Mouse (Mus musculus) ES-E14 (cell line): Measurements from ENCODE around the gene Yes1. TPM values are rescaled to one million over a fixed set of nuclear protein-coding genes. Genes with fewer than 3 reads are reported as not detected.

ENCODE experiments used
- DNase-seq: peaks from one replicate; pipeline ENCODE4 v3.0.0-alpha.2; 2013; ENCODE audit warnings: low read depth, low spot score
- H3K27ac ChIP-seq: 2 replicates; pipeline ENCODE4 v1.5.1; 2012; ENCODE audit warnings: low read depth, mild to moderate bottlenecking, low read length, moderate library complexity, mixed read lengths; ENCODE audit not compliant: poor library complexity, insufficient read depth, severe bottlenecking
- H3K36me3 ChIP-seq: 2 replicates; pipeline ENCODE4 v1.6.1; 2012; ENCODE audit warnings: mild to moderate bottlenecking, low read length, moderate library complexity, mixed read lengths; ENCODE audit not compliant: control insufficient read depth, poor library complexity, insufficient read depth, severe bottlenecking
- H3K4me1 ChIP-seq, 2 experiments: fragments of 150-350 bp in 1 of 2; sonication (generic) in 1 of 2; 2 replicates each; pipeline ENCODE4 v1.6.1; 2012; ENCODE audit warnings: low read length in 2 of 2, mild to moderate bottlenecking in 1 of 2, mixed read lengths in 1 of 2; ENCODE audit not compliant: control insufficient read depth in 2 of 2, insufficient read depth in 2 of 2, poor library complexity in 1 of 2
- H3K4me3 ChIP-seq, 2 experiments: fragments of 150-350 bp in 1 of 2; sonication (generic) in 1 of 2; 2 replicates each; pipeline ENCODE4 v1.5.1; 2012; ENCODE audit warnings: low read length in 2 of 2, low read depth in 1 of 2, mild to moderate bottlenecking in 1 of 2, mixed read lengths in 1 of 2; ENCODE audit not compliant: insufficient read depth in 1 of 2, poor library complexity in 1 of 2, severe bottlenecking in 1 of 2
- H3K9ac ChIP-seq: 2 replicates; pipeline ENCODE4 v1.6.1; 2012; ENCODE audit warnings: low read depth, mild to moderate bottlenecking, low read length, mixed read lengths; ENCODE audit not compliant: poor library complexity, insufficient read depth, severe bottlenecking
- H3K9me3 ChIP-seq: fragments of 150-350 bp; sonication (generic); 2 replicates; pipeline ENCODE4 v1.6.1; 2012; ENCODE audit warnings: low read depth, mild to moderate bottlenecking, low read length; ENCODE audit not compliant: control insufficient read depth, insufficient read depth
- CHD2 ChIP-seq: IDR thresholded peaks from 2 replicates; pipeline ENCODE4 v1.6.1; 2014; ENCODE audit warnings: mild to moderate bottlenecking, low read depth, low read length, inconsistent platforms
- HCFC1 ChIP-seq: IDR thresholded peaks from 2 replicates; pipeline ENCODE4 v1.6.1; 2012; ENCODE audit warnings: low read length, inconsistent platforms, borderline replicate concordance; ENCODE audit not compliant: insufficient read depth
- MAFK ChIP-seq: IDR thresholded peaks from 2 replicates; pipeline ENCODE4 v1.6.1; 2014; ENCODE audit warnings: mild to moderate bottlenecking, low read depth, low read length, inconsistent platforms; ENCODE audit not compliant: insufficient read depth
- ZC3H11A ChIP-seq: IDR thresholded peaks from 2 replicates; pipeline ENCODE4 v1.6.1; 2012; ENCODE audit warnings: low read depth, mild to moderate bottlenecking, inconsistent platforms, low read length, borderline replicate concordance
- ZNF384 ChIP-seq: IDR thresholded peaks from 2 replicates; pipeline ENCODE4 v1.6.1; 2012; ENCODE audit warnings: low read depth, low read length, inconsistent platforms
- in situ Hi-C, 2 experiments: fragments of 600-800 bp; cut with MboI; formaldehyde crosslinking; loops; one replicate each; pipeline ENCODE4 v1.15.1; 2025; ENCODE audit warnings: low sequenced_read_pairs in 2 of 2, inconsistent platforms in 1 of 2; ENCODE audit not compliant: unreplicated experiment in 2 of 2
- total RNA-seq: library from RNA; depleted of rRNA; stranded (reverse); fragments of 300-350 nt; gene quantifications from 2 replicates; pipeline ENCODE4 v1.2.3, GENCODE M21; 2012

Gene Yes1
- total RNA-seq, 1 experiment = 84.7 TPM

DNA sequence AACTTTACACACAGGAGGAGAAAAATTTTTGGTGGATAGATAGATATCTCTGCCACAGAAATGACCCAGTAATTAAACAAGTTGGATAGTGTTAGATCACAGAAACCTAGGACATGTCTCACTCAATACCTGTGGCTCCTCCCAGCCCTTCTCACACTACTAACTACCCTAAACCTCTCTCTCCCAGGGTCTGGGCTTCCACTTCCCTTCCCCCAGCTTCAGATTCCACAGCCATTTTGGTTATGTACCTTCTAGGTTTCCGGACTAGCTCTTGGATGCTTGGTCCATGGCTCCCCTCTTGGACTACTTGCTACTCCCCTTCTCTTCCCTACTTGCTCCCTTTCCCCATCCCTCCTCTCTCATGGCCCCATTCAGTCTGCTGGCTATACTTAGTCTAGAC is 6.9 kb downstream of the Yes1 start:
- Histone ChIP-seq H3K4me3 (peak overlapping the region; percentile 0 to 62; a peak in 2 of 4 replicates), H3K9me3 (no peaks in the 10 kb centered on the region)
- in situ Hi-C loops = no loop called here

DNA sequence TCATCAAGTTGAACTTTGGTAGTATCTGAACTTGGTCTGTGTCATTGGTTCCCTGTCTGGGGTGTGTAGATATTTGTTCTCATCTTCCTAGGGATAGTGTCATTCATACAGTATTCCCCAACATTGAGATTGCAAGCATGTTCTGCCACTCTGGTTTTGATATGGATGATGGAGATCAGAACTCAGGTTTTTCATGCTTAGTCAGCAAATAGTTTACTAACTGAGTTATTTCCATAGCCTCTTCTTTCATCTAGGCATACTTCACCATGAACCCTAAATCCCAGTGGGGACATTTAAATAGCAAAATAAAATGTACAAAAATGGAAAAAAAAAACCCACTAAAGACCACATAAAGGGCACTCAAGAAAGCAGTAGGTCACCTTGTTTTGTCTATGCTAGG is 12.7 kb downstream of the Yes1 start:
- Histone ChIP-seq H3K9me3 (no peaks in the 10 kb centered on the region), H3K4me1 (peaks cover 0 to 3% of the 10 kb centered on the region in 2 experiments; a peak in 1 of 4 replicates), H3K9ac (no peak overlapping the region), H3K27ac (no peak overlapping the region), H3K36me3 (no peaks in the 10 kb centered on the region), H3K4me3 (no peak overlapping the region)
- in situ Hi-C loops = no loop called here
- TF ChIP-seq ZNF384 = no peak
- TF ChIP-seq MAFK = peak; percentile 82
- no peak for TF ChIP-seq HCFC1
- no peak for TF ChIP-seq CHD2
- DNase-seq = no peak

More for the DNA sequence above, 6.9 kb downstream of the Yes1 start:
- Histone ChIP-seq H3K27ac (peak overlapping the region; percentile 51; the same call in 1 of the 2 replicates), H3K36me3 (no peaks in the 10 kb centered on the region), H3K4me1 (peaks cover 0 to 8% of the 10 kb centered on the region in 2 experiments), H3K9ac (peak overlapping the region; percentile 38; the same call in 1 of the 2 replicates)
- TF ChIP-seq CHD2 (no peak), MAFK (no peak), ZNF384 (no peak), HCFC1 (no peak), ZC3H11A (no peak)
- no peak for DNase-seq

DNA sequence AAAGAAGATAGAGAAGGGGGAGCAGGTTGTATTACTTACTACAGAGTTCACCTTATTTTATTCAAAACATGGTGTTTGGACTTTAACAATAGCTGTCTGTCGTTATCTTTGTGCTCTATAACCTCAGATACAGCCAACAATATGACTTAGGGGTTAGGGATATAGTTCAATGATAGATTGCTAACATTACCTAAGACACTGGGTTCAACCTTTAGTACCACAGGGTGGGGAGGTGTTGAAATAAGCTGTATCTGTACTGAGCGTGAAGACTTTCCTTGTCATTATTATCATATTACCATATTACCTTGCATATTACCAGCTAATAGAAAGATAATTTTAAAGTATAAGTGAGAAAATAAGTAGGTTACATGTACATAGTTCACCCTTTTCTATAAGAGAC is 13.8 kb downstream of the Yes1 start:
- H3K4me1 ChIP-seq = no peaks in the 10 kb centered on the region
- H3K36me3 ChIP-seq = no peaks in the 10 kb centered on the region
- TF ChIP-seq MAFK (no peak), HCFC1 (no peak), ZC3H11A (no peak), CHD2 (no peak), ZNF384 (no peak)
- H3K9ac ChIP-seq = no peak overlapping the region
- in situ Hi-C loops = no loop called here
- no peak overlapping the region for H3K4me3 ChIP-seq
- no peak overlapping the region for H3K27ac ChIP-seq
- DNase-seq = no peak
- H3K9me3 ChIP-seq = no peaks in the 10 kb centered on the region

DNA sequence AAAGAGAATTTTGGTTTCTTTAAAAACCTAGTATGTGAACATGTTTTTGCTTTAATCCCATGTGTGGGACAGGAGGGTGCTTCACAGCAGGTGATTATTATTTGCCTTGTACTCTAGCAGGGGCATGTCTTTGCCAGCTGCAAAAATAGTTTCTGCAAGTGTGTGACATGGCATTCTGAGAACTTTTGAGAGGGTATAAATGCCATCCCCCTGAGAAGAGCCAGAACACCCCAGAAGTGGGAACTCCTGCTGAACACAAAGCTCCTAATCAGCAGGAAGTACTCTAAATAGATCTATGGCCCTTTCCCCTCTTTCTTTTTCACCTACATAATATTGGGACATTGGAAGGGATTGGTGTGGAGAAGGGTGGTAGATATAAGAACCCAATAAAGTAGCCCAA is 22.2 kb downstream of the Yes1 start:
- TF ChIP-seq MAFK (no peak), ZC3H11A (no peak), ZNF384 (no peak), HCFC1 (no peak), CHD2 (no peak)
- no peak for DNase-seq
- Histone ChIP-seq H3K36me3 (no peaks in the 10 kb centered on the region), H3K9me3 (no peaks in the 10 kb centered on the region), H3K4me3 (no peak overlapping the region), H3K4me1 (no peaks in the 10 kb centered on the region), H3K27ac (no peak overlapping the region), H3K9ac (no peak overlapping the region)
- in situ Hi-C loops = no loop called here

DNA sequence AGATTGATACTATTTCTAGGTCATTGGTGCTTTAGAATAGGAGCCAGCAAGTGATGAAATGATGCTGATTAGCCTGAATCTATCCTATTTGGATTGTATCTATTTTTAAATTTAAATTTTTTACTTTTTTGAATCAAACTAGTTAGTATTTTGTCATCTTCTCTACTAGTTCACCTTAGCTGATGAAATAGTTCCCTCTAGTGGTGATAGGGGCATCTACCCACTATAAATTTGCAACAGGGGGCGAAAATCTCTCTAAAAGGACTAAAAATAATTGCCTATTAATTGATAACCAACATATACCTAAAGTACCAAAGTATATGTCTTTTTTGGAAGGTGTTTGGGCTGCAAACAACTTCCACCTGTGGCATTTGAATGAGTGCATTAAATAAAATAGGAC is 46.4 kb downstream of the Yes1 start:
- TF ChIP-seq CHD2 (no peak), MAFK (0 out of 2 replicates have a peak, but pooled peaks have one; percentile 17), ZC3H11A (peak; percentile 33; the same call in 1 of the 2 replicates)
- no peak overlapping the region for H3K4me3 ChIP-seq
- in situ Hi-C loops = no loop called here
- DNase-seq = peak; percentile 8
- H3K9ac ChIP-seq = no peak overlapping the region
- H3K36me3 ChIP-seq = peaks cover 10% of the 10 kb centered on the region
- H3K9me3 ChIP-seq = no peaks in the 10 kb centered on the region
- H3K27ac ChIP-seq = no peak overlapping the region
- H3K4me1 ChIP-seq = no peaks in the 10 kb centered on the region
